Mouse (Mus musculus): ENCODE data around the gene Odf3l2. TPM values are rescaled to one million over a fixed set of nuclear protein-coding genes. Genes with fewer than 3 reads are reported as not detected.

The Odf3l2 gene
- polyA plus RNA-seq, 1 experiment from 2014 or later: not detected

DNA sequence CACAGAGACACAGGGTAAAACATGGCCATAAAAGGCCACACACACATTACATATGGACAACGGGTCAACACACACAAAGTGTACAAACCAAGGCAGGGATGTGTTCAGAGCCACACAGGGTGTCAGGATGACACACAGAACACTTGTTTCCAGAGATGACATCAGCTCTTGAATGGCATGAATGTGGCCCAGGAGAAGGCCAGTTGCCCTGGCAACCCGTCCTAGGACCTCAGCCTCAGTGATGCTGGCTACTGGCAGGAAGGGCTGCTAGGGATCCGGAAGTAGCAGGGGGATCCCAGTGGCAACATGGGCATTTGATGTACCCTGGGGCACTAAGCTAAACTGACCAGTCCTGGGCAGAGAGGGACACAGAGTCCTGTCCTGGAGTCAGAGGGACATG, 36.3 kb downstream of the Odf3l2 start:
- 73% methylated on average over 3 of the region's 3 CpGs for WGBS
- Histone ChIP-seq H3K36me3 (ENCODE audit: control insufficient read depth, insufficient read depth, low read length) (no peaks in the 10 kb centered on the region), H3K4me2 (ENCODE audit: low read length) (no peak overlapping the region), H3K4me3 (ENCODE audit: control insufficient read depth in 1 of 2, insufficient read depth in 1 of 2, low read depth in 1 of 2, low read length in 2 of 2) (no peak overlapping the region), H3K9me3 (ENCODE audit: control insufficient read depth, low read length) (no peaks in the 10 kb centered on the region), H3K4me1 (ENCODE audit: control insufficient read depth in 2 of 2, insufficient read depth in 2 of 2, low read length in 2 of 2) (peaks cover 9 to 15% of the 10 kb centered on the region in 2 experiments; a peak in 3 of 4 replicates), H3K27ac (replicated peaks in 1 of 2; ENCODE audit: control insufficient read depth in 1 of 2, insufficient read depth in 1 of 2, low read depth in 2 of 2, low read length in 2 of 2) (no peak overlapping the region), H3K9ac (ENCODE audit: low read length) (no peak overlapping the region), H3K27me3 (ENCODE audit: control insufficient read depth, insufficient read depth, low read length) (peaks cover 38% of the 10 kb centered on the region)
- no peak for ATAC-seq (ENCODE audit: insufficient number of reproducible peaks, insufficient read depth, low FRiP score, low read depth)

DNA sequence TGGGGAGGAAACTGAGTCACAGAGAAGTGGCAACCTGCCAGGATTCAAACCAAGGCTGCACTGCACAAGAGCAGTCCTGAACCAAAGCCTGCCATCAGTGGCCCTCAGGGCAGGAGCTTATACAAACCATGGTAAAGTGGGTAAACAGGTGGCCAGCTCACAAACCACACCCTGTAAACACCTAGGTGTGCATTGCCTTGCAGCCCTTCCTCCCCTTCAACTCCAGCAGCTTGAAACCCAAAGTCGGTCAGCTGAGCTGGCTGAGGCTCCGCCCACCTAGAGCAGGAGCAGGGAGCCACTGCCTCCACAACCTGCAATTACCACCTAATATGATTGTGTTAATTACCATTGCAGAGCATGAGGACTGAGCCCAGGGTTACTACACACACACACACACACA, 37.6 kb downstream of the Odf3l2 start:
- Histone ChIP-seq H3K27me3 (ENCODE audit: control insufficient read depth, insufficient read depth, low read length) (peaks cover 26% of the 10 kb centered on the region), H3K4me2 (ENCODE audit: low read length) (no peak overlapping the region), H3K9me3 (ENCODE audit: control insufficient read depth, low read length) (no peaks in the 10 kb centered on the region), H3K36me3 (ENCODE audit: control insufficient read depth, insufficient read depth, low read length) (no peaks in the 10 kb centered on the region), H3K4me3 (ENCODE audit: control insufficient read depth in 1 of 2, insufficient read depth in 1 of 2, low read depth in 1 of 2, low read length in 2 of 2) (no peak overlapping the region), H3K9ac (ENCODE audit: low read length) (no peak overlapping the region), H3K27ac (replicated peaks in 1 of 2; ENCODE audit: control insufficient read depth in 1 of 2, insufficient read depth in 1 of 2, low read depth in 2 of 2, low read length in 2 of 2) (no peak overlapping the region), H3K4me1 (ENCODE audit: control insufficient read depth in 2 of 2, insufficient read depth in 2 of 2, low read length in 2 of 2) (peaks cover 7 to 10% of the 10 kb centered on the region in 2 experiments; a peak in 3 of 4 replicates)
- 33% methylated on average over 2 of the region's 2 CpGs for WGBS
- no peak for ATAC-seq (ENCODE audit: insufficient number of reproducible peaks, insufficient read depth, low FRiP score, low read depth)

- Histone ChIP-seq H3K9ac (ENCODE audit: low read length) (no peak overlapping the region), H3K4me1 (ENCODE audit: control insufficient read depth in 2 of 2, insufficient read depth in 2 of 2, low read length in 2 of 2) (no peaks in the 10 kb centered on the region), H3K27ac (replicated peaks in 1 of 2; ENCODE audit: control insufficient read depth in 1 of 2, insufficient read depth in 1 of 2, low read depth in 2 of 2, low read length in 2 of 2) (no peak overlapping the region), H3K27me3 (ENCODE audit: control insufficient read depth, insufficient read depth, low read length) (peaks cover 13% of the 10 kb centered on the region; the same call in 1 of the 2 replicates), H3K36me3 (ENCODE audit: control insufficient read depth, insufficient read depth, low read length) (no peaks in the 10 kb centered on the region), H3K4me3 (ENCODE audit: control insufficient read depth in 1 of 2, insufficient read depth in 1 of 2, low read depth in 1 of 2, low read length in 2 of 2) (no peak overlapping the region), H3K4me2 (ENCODE audit: low read length) (no peak overlapping the region), H3K9me3 (ENCODE audit: control insufficient read depth, low read length) (no peaks in the 10 kb centered on the region)
- no peak for ATAC-seq (ENCODE audit: insufficient number of reproducible peaks, insufficient read depth, low FRiP score, low read depth)
- 48% methylated on average over 4 of the region's 4 CpGs for WGBS
Measured at GRCm38 (mm10) chr10:79606537-79606936, 39.0 kb downstream of the Odf3l2 start.

DNA sequence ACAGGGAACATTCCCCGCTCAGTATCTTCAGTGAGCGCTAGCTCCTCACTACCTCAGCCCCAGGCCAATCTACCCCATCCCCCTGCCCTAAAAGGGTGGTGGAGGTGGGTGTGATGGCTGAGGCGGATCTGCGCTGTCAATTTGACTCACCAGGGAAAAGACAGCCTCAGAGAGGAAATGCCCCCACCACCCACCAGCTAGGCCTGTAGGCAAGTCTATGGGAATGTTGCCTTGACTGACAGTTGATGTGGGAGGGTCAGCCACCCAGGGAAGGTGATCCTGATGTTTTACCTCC, 47.7 kb downstream of the Odf3l2 start:
- 65% methylated on average over 4 of the region's 4 CpGs for WGBS
- no peak overlapping the region for H3K9ac ChIP-seq (ENCODE audit: low read length)
- no peak overlapping the region for H3K27ac ChIP-seq (replicated peaks in 1 of 2; ENCODE audit: control insufficient read depth in 1 of 2, insufficient read depth in 1 of 2, low read depth in 2 of 2, low read length in 2 of 2)
- H3K27me3 ChIP-seq (ENCODE audit: control insufficient read depth, insufficient read depth, low read length): peaks cover 19% of the 10 kb centered on the region
- no peaks in the 10 kb centered on the region for H3K36me3 ChIP-seq (ENCODE audit: control insufficient read depth, insufficient read depth, low read length)
- H3K4me1 ChIP-seq (ENCODE audit: control insufficient read depth in 2 of 2, insufficient read depth in 2 of 2, low read length in 2 of 2): no peaks in the 10 kb centered on the region
- no peak for ATAC-seq (ENCODE audit: insufficient number of reproducible peaks, insufficient read depth, low FRiP score, low read depth)
- H3K4me2 ChIP-seq (ENCODE audit: low read length): no peak overlapping the region
- H3K9me3 ChIP-seq (ENCODE audit: control insufficient read depth, low read length): no peaks in the 10 kb centered on the region
- H3K4me3 ChIP-seq (ENCODE audit: control insufficient read depth in 1 of 2, insufficient read depth in 1 of 2, low read depth in 1 of 2, low read length in 2 of 2): no peak overlapping the region

DNA sequence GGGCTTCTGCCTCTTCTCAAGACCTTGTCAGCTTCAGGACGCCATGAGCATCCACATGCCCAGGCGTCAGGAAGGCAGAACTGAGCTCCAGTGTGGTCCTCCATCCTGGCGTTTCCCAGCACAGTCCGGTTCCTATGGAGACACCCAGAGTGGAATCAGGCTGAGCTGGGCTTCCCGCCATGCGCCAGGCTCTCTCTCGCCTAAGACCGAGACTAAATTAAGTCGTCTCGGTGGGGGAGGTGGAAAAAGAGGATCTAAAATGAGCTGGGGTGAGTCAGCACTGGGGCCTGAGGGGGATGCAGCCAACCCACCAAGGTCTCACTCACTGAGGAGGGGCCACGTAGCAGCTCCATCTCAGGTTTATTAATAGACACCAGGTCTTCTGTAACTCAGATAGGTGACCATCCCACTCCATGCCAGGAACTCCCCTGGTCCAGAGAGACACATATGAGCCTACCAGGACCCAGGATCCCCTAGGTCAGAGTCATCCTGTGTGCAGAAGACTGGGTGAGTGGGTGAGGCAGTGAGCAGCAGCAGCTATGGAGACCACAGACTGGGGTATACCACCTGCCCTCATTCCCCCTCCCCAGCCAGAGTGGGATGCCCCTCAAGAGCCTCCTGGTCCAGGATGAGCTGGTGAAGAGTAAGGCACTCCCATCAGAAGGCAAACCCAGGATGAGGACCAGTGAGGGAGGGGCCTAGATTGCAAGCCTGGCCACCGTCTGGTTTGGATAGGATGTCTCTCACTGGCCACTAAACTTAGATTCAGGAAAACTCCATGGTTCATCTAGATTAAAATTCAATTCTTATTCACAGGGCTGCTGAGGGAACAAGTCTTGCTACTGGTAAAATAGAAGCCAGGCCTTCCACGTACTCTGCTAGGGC, 48.2 kb downstream of the Odf3l2 start:
- no peak for ATAC-seq (ENCODE audit: insufficient number of reproducible peaks, insufficient read depth, low FRiP score, low read depth)
- no peak overlapping the region for H3K4me3 ChIP-seq (ENCODE audit: control insufficient read depth in 1 of 2, insufficient read depth in 1 of 2, low read depth in 1 of 2, low read length in 2 of 2)
- H3K4me1 ChIP-seq (ENCODE audit: control insufficient read depth in 2 of 2, insufficient read depth in 2 of 2, low read length in 2 of 2): no peaks in the 10 kb centered on the region
- no peaks in the 10 kb centered on the region for H3K9me3 ChIP-seq (ENCODE audit: control insufficient read depth, low read length)
- H3K9ac ChIP-seq (ENCODE audit: low read length): no peak overlapping the region
- H3K27ac ChIP-seq (replicated peaks in 1 of 2; ENCODE audit: control insufficient read depth in 1 of 2, insufficient read depth in 1 of 2, low read depth in 2 of 2, low read length in 2 of 2): no peak overlapping the region
- no peaks in the 10 kb centered on the region for H3K36me3 ChIP-seq (ENCODE audit: control insufficient read depth, insufficient read depth, low read length)
- WGBS: 28% methylated on average over 13 of the region's 13 CpGs
- no peak overlapping the region for H3K4me2 ChIP-seq (ENCODE audit: low read length)
- H3K27me3 ChIP-seq (ENCODE audit: control insufficient read depth, insufficient read depth, low read length): peaks cover 19% of the 10 kb centered on the region

DNA sequence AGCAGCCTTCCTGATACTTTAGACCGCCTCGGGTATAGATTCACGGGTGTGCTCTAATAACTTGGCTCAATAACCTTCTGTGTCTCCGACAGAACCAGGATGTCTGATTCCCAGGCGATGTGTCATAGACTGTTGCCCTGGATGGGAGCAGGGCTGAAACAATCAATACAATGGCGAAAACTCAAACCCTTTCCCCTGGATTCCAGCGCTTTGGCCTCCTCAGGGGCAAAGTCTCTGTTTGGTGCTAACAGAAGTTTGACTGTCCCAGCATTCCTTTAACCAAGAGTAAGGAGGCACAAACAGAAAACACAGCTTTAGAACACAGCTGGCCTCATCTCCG, 50.0 kb downstream of the Odf3l2 start:
- Histone ChIP-seq H3K27me3 (ENCODE audit: control insufficient read depth, insufficient read depth, low read length) (peaks cover 19% of the 10 kb centered on the region), H3K4me2 (ENCODE audit: low read length) (no peak overlapping the region), H3K9me3 (ENCODE audit: control insufficient read depth, low read length) (no peaks in the 10 kb centered on the region), H3K27ac (replicated peaks in 1 of 2; ENCODE audit: control insufficient read depth in 1 of 2, insufficient read depth in 1 of 2, low read depth in 2 of 2, low read length in 2 of 2) (no peak overlapping the region), H3K4me3 (ENCODE audit: control insufficient read depth in 1 of 2, insufficient read depth in 1 of 2, low read depth in 1 of 2, low read length in 2 of 2) (no peak overlapping the region), H3K4me1 (ENCODE audit: control insufficient read depth in 2 of 2, insufficient read depth in 2 of 2, low read length in 2 of 2) (no peaks in the 10 kb centered on the region), H3K9ac (ENCODE audit: low read length) (no peak overlapping the region), H3K36me3 (ENCODE audit: control insufficient read depth, insufficient read depth, low read length) (no peaks in the 10 kb centered on the region)
- WGBS: 53% methylated on average over 8 of the region's 8 CpGs
- no peak for ATAC-seq (ENCODE audit: insufficient number of reproducible peaks, insufficient read depth, low FRiP score, low read depth)

DNA sequence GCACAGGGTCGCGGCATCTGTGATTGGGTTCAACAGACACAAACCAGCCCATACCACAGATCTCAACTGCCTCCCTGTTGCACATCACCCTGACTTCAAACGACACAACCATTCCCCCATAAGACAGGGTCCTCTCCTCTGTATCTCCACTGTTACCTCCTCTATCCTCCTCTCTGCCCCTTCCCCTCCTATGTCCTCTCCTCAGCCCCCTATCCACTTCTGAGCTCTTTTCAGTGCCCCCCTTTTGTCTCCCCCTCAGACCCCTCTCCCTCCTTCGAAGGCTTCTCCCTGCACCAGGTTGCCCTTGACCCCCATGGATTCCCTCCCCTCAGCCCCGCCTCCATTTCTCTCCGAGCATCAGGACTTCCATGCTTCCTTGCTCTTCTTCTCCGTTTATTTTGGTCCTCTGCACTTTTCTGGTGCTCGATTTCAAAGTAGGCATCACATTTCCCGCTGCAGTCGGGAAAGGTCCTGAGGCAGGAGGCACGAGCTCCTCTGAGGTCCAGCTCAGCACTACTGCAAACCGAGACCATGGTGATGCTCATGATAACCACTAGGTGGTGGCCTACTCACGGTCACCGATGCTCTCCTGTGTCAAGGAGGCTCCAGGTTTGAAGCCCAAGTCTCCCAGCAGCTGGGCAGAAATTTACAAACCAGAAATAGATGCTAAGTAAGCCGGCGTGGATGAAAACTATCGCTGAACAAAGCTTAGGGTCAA, 50.5 kb downstream of the Odf3l2 start:
- Histone ChIP-seq H3K36me3 (ENCODE audit: control insufficient read depth, insufficient read depth, low read length) (no peaks in the 10 kb centered on the region), H3K4me2 (ENCODE audit: low read length) (no peak overlapping the region), H3K4me3 (ENCODE audit: control insufficient read depth in 1 of 2, insufficient read depth in 1 of 2, low read depth in 1 of 2, low read length in 2 of 2) (no peak overlapping the region), H3K27me3 (ENCODE audit: control insufficient read depth, insufficient read depth, low read length) (peaks cover 19% of the 10 kb centered on the region), H3K9me3 (ENCODE audit: control insufficient read depth, low read length) (no peaks in the 10 kb centered on the region), H3K27ac (replicated peaks in 1 of 2; ENCODE audit: control insufficient read depth in 1 of 2, insufficient read depth in 1 of 2, low read depth in 2 of 2, low read length in 2 of 2) (no peak overlapping the region), H3K4me1 (ENCODE audit: control insufficient read depth in 2 of 2, insufficient read depth in 2 of 2, low read length in 2 of 2) (no peaks in the 10 kb centered on the region), H3K9ac (ENCODE audit: low read length) (no peak overlapping the region)
- WGBS: 16% methylated on average over 17 of the region's 17 CpGs
- peak; percentile 54; the same call in 1 of the 2 replicates for ATAC-seq (ENCODE audit: insufficient number of reproducible peaks, insufficient read depth, low FRiP score, low read depth)

Measured in heart, embryonic 14.5 days (tissue).